Mouse (Mus musculus) thymus, postnatal 25 days (tissue): ENCODE data around the gene Tns1.
A peak's percentile ranks its signal among the peaks of the same experiment; 100 is the strongest.

Source experiments
- DNase-seq: peaks from one replicate; pipeline ENCODE4 v3.0.0; 2022

The Tns1 gene

GRCm38 (mm10) chr1:73952598-73952997 lies 171.7 kb downstream of the Tns1 start:
- no peak for DNase-seq

GRCm38 (mm10) chr1:73951178-73951577 lies 173.1 kb downstream of the Tns1 start:
- DNase-seq: no peak

GRCm38 (mm10) chr1:73948757-73949156 lies 175.5 kb downstream of the Tns1 start:
- no peak for DNase-seq

GRCm38 (mm10) chr1:73947525-73948304 lies 176.5 kb downstream of the Tns1 start:
- no peak for DNase-seq

- no peak for DNase-seq
These were observed 177.5 kb downstream of the Tns1 start for GRCm38 (mm10) chr1:73946701-73947100.

- no peak for DNase-seq
These were observed 179.9 kb downstream of the Tns1 start for GRCm38 (mm10) chr1:73944393-73944792.

GRCm38 (mm10) chr1:73943667-73944289 lies 180.5 kb downstream of the Tns1 start:
- no peak for DNase-seq

GRCm38 (mm10) chr1:73943255-73943654 lies 181.0 kb downstream of the Tns1 start:
- no peak for DNase-seq

- DNase-seq: no peak
These were observed 182.0 kb downstream of the Tns1 start for GRCm38 (mm10) chr1:73942243-73942642.

- no peak for DNase-seq
These were observed 182.6 kb downstream of the Tns1 start for GRCm38 (mm10) chr1:73941697-73942096.

- DNase-seq: peak; percentile 65
These were observed 183.6 kb downstream of the Tns1 start for GRCm38 (mm10) chr1:73940491-73941204.

- no peak for DNase-seq
These were observed 185.7 kb downstream of the Tns1 start for GRCm38 (mm10) chr1:73938597-73938996.

GRCm38 (mm10) chr1:73937805-73938204 lies 186.4 kb downstream of the Tns1 start:
- DNase-seq: no peak

- no peak for DNase-seq
These were observed 187.7 kb downstream of the Tns1 start for GRCm38 (mm10) chr1:73936537-73936936.

GRCm38 (mm10) chr1:73935442-73936080 lies 188.7 kb downstream of the Tns1 start:
- DNase-seq: no peak

GRCm38 (mm10) chr1:73933146-73933490 lies 191.1 kb downstream of the Tns1 start:
- DNase-seq: no peak

GRCm38 (mm10) chr1:73932421-73933145 lies 191.7 kb downstream of the Tns1 start:
- no peak for DNase-seq

- no peak for DNase-seq
These were observed 192.4 kb downstream of the Tns1 start for GRCm38 (mm10) chr1:73931851-73932250.

- no peak for DNase-seq
These were observed 193.7 kb downstream of the Tns1 start for GRCm38 (mm10) chr1:73930411-73931134.

- no peak for DNase-seq
These were observed 194.3 kb downstream of the Tns1 start for GRCm38 (mm10) chr1:73929952-73930329.

GRCm38 (mm10) chr1:73929211-73929951 lies 194.9 kb downstream of the Tns1 start:
- no peak for DNase-seq
